Mouse (Mus musculus): Measurements from ENCODE around the gene Gm7356. TPM values are rescaled to one million over a fixed set of nuclear protein-coding genes. Genes with fewer than 3 reads are reported as not detected.

Gm7356 gene
- polyA plus RNA-seq (2015; fragmentation: Illumina TruSeq; extraction: RNeasy Lipid Tissue Mini Kit (QIAGEN cat#74804); ENCODE audit: insufficient read depth, low read depth, low replicate concordance) = not detected

DNA sequence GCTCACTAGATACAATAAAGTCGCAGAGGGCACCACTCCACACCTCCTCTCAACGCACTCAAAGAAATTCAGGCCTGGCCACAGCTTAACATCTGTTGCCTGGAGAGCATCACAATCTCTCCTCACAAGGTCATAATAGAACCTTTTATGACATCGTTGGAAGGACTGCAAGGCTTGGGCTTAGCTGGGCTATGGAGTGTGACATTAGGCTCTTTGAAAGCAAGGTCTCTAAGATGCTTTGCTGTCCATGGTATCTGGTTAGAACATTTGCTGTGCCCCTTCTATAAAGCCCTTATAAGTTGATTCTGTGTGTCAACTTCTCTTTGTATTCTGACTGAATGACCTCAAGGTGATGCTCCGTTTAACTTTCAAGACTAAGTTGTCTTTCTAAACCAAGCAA is at the start of gene Gm7356:
Gm7356 (minus strand) TSS at position 101 of the 400 bp plus-strand sequence.

Other genes with a start within 250 kb of the Gm7356 start
- gene Afdn, start 243.2 kb downstream of the Gm7356 start, polyA plus RNA-seq (2015; fragmentation: Illumina TruSeq; extraction: RNeasy Lipid Tissue Mini Kit (QIAGEN cat#74804); ENCODE audit: insufficient read depth, low read depth, low replicate concordance) = 30.4 TPM
- gene Tcte2, start 241.9 kb downstream of the Gm7356 start, polyA plus RNA-seq (2015; fragmentation: Illumina TruSeq; extraction: RNeasy Lipid Tissue Mini Kit (QIAGEN cat#74804); ENCODE audit: insufficient read depth, low read depth, low replicate concordance) = not detected
- gene Gm7168, start 55.3 kb downstream of the Gm7356 start, polyA plus RNA-seq (2015; fragmentation: Illumina TruSeq; extraction: RNeasy Lipid Tissue Mini Kit (QIAGEN cat#74804); ENCODE audit: insufficient read depth, low read depth, low replicate concordance) = not detected
- not detected for gene Gm7358, start 55.8 kb upstream of the Gm7356 start, polyA plus RNA-seq (2015; fragmentation: Illumina TruSeq; extraction: RNeasy Lipid Tissue Mini Kit (QIAGEN cat#74804); ENCODE audit: insufficient read depth, low read depth, low replicate concordance)
- 2.3 TPM for gene Dact2, start 200.6 kb upstream of the Gm7356 start, polyA plus RNA-seq (2015; fragmentation: Illumina TruSeq; extraction: RNeasy Lipid Tissue Mini Kit (QIAGEN cat#74804); ENCODE audit: insufficient read depth, low read depth, low replicate concordance)

Data from pancreas, adult 10 weeks (tissue).